Mouse (Mus musculus) C2C12 (cell line): ENCODE results near the gene Axin2. TPM values are rescaled to one million over a fixed set of nuclear protein-coding genes. Genes with fewer than 3 reads are reported as not detected.

ENCODE experiments used
- H3K27me3 ChIP-seq: one replicate; pipeline ENCODE4 v1.6.1; 2011; ENCODE audit not compliant: control insufficient read depth, insufficient read depth, insufficient read length
- H3K36me3 ChIP-seq: one replicate; pipeline ENCODE4 v1.6.1; 2011; ENCODE audit not compliant: control insufficient read depth, insufficient read depth
- H3K4me3 ChIP-seq: one replicate; pipeline ENCODE4 v1.5.1; 2011; ENCODE audit warnings: mild to moderate bottlenecking, control low read depth; ENCODE audit not compliant: poor library complexity, insufficient read depth, severe bottlenecking
- H3K79me2 ChIP-seq: one replicate; pipeline ENCODE4 v1.6.1; 2011; ENCODE audit not compliant: control insufficient read depth, insufficient read depth
- H3K79me3 ChIP-seq: one replicate; pipeline ENCODE4 v1.6.1; 2011; ENCODE audit warnings: low read depth, control low read depth
- H3ac ChIP-seq: one replicate; pipeline ENCODE3; 2011; ENCODE audit warnings: low read depth; ENCODE audit not compliant: control insufficient read depth, insufficient read length
- CEBPB ChIP-seq: IDR thresholded peaks from one replicate; pipeline ENCODE4 v1.6.1; 2011; ENCODE audit warnings: low read depth, mild to moderate bottlenecking, control low read depth, moderate library complexity
- CTCF ChIP-seq: IDR thresholded peaks from one replicate; pipeline ENCODE4 v1.5.1; 2011; ENCODE audit not compliant: control insufficient read depth, insufficient read depth, insufficient read length
- FOSL1 ChIP-seq: IDR thresholded peaks from one replicate; pipeline ENCODE4 v1.8.0; 2011; ENCODE audit warnings: mild to moderate bottlenecking, low read length; ENCODE audit not compliant: poor library complexity, insufficient read depth, severe bottlenecking
- MAX ChIP-seq: IDR thresholded peaks from one replicate; pipeline ENCODE4 v1.6.1; 2011; ENCODE audit warnings: mild to moderate bottlenecking, control low read depth
- MYOD1 ChIP-seq: IDR thresholded peaks from one replicate; pipeline ENCODE4 v1.6.1; 2011; ENCODE audit warnings: low read depth; ENCODE audit not compliant: control insufficient read depth, insufficient read length
- MYOG ChIP-seq: IDR thresholded peaks from one replicate; pipeline ENCODE4 v1.6.1; 2011; ENCODE audit not compliant: control insufficient read depth, insufficient read length; ENCODE audit errors: extremely low read depth
- USF1 ChIP-seq: IDR thresholded peaks from one replicate; pipeline ENCODE4 v1.6.1; 2011; ENCODE audit warnings: low read depth, mild to moderate bottlenecking, control low read depth, moderate library complexity
- polyA plus RNA-seq: library from polyadenylated mRNA; unstranded; fragments of >200 nt; fragmentation: generic; extraction: Trizol; gene quantifications from one replicate; pipeline ENCODE4 v1.2.1, GENCODE M21; 2012; ENCODE audit warnings: missing spikeins

The Axin2 gene
- polyA plus RNA-seq, 1 experiment = 0.16 TPM

DNA sequence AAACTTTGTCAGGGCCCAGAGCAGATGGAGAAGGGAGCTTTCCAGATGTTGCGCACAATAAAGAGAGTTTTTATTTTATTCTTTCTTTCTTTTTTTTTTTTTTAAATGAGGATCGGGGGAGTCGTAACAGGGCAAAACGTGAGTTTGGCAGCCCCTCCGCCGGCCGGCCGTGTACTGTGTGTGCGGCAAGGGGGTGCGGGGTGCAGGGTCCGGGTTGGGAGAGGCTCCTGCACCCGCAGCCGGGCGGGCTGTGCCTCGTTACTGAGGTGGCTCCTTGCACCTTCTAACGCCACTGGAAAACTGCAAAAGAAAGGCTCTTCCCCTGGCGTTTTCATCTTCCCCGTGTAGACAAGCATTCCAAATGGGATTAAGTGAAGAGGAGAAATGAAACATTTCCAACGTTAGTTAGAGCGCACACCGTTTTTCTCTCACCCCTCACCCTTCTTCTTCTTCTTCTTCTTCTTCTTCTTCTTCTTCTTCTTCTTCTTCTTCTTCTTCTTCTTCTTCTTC is 28.2 kb upstream of the Axin2 start:
- Histone ChIP-seq H3K79me3 (no peaks in the 10 kb centered on the region), H3K79me2 (no peaks in the 10 kb centered on the region), H3ac (no peak overlapping the region), H3K27me3 (no peaks in the 10 kb centered on the region), H3K36me3 (no peaks in the 10 kb centered on the region), H3K4me3 (no peak overlapping the region)
- TF ChIP-seq MYOG = no peak
- TF ChIP-seq CEBPB = no peak
- TF ChIP-seq MYOD1 = no peak
- no peak for TF ChIP-seq USF1
- no peak for TF ChIP-seq CTCF
- TF ChIP-seq MAX = no peak
- no peak for TF ChIP-seq FOSL1

DNA sequence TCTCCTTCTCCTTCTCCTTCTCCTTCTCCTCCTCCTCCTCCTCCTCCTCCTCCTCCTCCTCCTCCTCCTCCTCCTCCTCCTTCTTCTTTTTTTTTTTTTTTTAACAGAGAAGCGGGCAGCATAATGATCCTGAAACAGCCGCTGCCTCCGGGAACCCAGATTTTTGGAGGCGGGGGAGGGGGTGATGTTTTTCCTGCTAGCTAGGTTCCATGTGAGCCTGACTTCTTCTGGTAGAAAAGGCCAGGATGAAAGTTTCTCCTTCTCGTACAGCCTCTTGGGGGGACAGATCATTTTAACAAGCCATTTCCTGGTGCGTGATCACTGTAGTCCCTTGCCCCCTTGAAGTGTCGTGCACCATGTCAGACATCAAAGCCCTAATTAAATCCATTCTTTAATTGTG is 27.7 kb upstream of the Axin2 start:
- H3ac ChIP-seq = no peak overlapping the region
- H3K27me3 ChIP-seq = no peaks in the 10 kb centered on the region
- H3K4me3 ChIP-seq = no peak overlapping the region
- no peaks in the 10 kb centered on the region for H3K36me3 ChIP-seq
- no peaks in the 10 kb centered on the region for H3K79me3 ChIP-seq
- TF ChIP-seq MYOG = no peak
- TF ChIP-seq MYOD1 = no peak
- TF ChIP-seq CEBPB = no peak
- TF ChIP-seq MAX = no peak
- no peak for TF ChIP-seq CTCF
- no peak for TF ChIP-seq FOSL1
- no peak for TF ChIP-seq USF1
- H3K79me2 ChIP-seq = no peaks in the 10 kb centered on the region

DNA sequence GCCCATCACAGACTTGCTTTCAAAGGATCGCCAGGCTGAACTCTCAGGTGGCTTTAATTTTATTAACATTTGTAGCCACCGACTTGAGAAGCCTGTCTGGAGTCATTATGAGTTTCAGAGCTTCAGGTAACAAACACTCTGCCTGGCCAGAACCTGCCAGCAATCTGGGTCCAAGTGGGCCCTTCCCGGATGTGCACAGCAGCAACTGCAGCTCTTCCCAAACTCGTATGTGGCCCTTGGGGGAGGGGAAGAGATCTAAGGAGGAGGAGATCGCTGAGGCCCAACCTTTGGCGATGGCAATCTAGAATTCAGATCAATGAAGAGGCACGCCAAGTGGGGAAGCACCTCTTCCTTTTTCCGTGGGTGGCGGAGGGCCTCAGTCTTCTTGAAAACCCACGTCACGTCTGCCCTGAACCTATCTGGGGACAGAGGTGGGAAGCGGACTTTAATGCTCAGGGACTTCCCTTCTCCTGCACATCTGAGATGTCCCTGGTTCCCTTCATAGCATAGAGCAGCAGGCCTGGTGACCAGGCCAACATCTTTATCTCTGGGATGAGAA is 26.8 kb upstream of the Axin2 start:
- no peaks in the 10 kb centered on the region for H3K36me3 ChIP-seq
- H3ac ChIP-seq = no peak overlapping the region
- TF ChIP-seq CEBPB (no peak), FOSL1 (no peak), MYOG (no peak), CTCF (no peak), USF1 (no peak), MYOD1 (no peak), MAX (no peak)
- H3K27me3 ChIP-seq = no peaks in the 10 kb centered on the region
- no peak overlapping the region for H3K4me3 ChIP-seq
- H3K79me2 ChIP-seq = no peaks in the 10 kb centered on the region
- H3K79me3 ChIP-seq = no peaks in the 10 kb centered on the region

DNA sequence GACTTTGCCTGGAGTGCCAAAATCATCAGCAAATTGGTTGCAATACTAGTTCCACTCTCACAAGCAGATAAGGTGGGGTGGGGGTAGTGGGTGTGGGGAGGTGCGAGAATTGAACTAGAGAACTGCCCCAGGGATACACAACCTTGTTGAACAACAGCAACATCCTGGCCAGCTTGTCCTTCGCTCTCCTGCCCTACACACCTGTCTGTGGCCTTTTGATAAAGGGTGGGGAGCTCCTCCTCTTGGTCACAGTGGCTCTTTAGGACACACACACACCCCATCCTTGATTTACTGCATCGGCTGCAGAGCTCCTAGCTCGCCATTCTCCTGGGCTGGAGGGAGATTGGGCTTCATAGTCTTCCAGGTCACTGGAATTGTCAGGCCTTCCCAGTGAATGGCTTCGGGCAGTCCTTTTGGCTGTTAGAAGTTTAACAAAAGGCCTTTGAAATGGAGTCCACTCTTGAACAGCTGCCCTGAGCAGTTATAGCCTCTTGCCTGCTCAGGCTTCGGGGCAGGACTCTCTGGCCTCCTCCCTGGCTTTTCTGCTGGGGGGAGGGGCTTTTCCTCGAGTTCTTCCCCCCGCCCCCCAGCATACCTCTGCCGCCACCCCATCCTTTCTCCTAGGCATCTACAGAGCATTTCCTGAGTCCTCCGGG is 26.2 kb upstream of the Axin2 start:
- H3K27me3 ChIP-seq = no peaks in the 10 kb centered on the region
- H3ac ChIP-seq = no peak overlapping the region
- no peaks in the 10 kb centered on the region for H3K36me3 ChIP-seq
- H3K79me3 ChIP-seq = no peaks in the 10 kb centered on the region
- no peak for TF ChIP-seq MYOG
- TF ChIP-seq USF1 = no peak
- TF ChIP-seq MAX = no peak
- no peak for TF ChIP-seq CEBPB
- TF ChIP-seq CTCF = no peak
- no peak for TF ChIP-seq FOSL1
- no peak for TF ChIP-seq MYOD1
- no peaks in the 10 kb centered on the region for H3K79me2 ChIP-seq
- no peak overlapping the region for H3K4me3 ChIP-seq

DNA sequence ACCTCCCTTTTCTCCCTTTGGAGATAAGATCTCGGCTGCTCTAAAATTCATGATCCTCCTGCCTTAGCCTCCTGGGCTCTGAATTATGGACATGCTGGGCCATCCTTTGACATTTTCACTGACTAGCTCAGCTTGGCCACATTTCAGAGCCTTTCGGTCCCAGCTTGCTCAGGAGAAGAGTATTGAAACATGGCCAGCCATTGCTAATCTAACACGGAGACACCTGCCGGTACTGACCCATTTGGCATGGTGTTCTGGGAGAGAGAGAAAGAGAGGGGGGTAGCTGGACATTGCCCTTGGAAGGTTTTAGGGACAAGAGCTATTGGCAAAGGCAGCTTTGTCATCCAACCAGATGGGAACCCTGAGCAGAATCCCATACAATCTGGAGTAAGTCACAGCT is 23.1 kb upstream of the Axin2 start:
- no peak overlapping the region for H3ac ChIP-seq
- H3K4me3 ChIP-seq = no peak overlapping the region
- no peaks in the 10 kb centered on the region for H3K27me3 ChIP-seq
- no peaks in the 10 kb centered on the region for H3K36me3 ChIP-seq
- TF ChIP-seq MYOD1 (no peak), MYOG (no peak), MAX (no peak), CTCF (no peak), USF1 (no peak), FOSL1 (no peak), CEBPB (no peak)
- no peaks in the 10 kb centered on the region for H3K79me2 ChIP-seq
- H3K79me3 ChIP-seq = no peaks in the 10 kb centered on the region

DNA sequence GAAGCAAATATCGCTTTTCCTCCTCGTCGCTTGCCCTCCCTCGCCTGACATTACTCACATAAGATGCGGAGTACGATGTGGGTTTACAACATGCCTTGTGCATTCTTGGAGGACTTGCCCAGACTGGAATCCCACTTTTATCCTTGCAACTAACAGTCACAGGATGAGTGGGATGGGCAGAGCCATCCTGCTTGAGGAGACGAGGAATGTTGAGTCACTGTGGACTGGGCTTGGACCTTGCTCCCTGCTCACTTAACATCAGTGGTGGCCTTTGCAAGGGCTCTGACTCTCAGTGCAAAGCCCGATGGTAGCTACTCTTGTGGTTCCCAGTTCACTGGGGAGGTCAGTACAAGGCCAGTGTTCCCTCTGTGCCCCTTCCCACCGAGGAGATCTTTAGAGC is 22.1 kb upstream of the Axin2 start:
- no peak overlapping the region for H3ac ChIP-seq
- no peaks in the 10 kb centered on the region for H3K79me2 ChIP-seq
- H3K36me3 ChIP-seq = no peaks in the 10 kb centered on the region
- no peak overlapping the region for H3K4me3 ChIP-seq
- no peaks in the 10 kb centered on the region for H3K79me3 ChIP-seq
- H3K27me3 ChIP-seq = no peaks in the 10 kb centered on the region
- TF ChIP-seq USF1 (no peak), CEBPB (no peak), MAX (no peak), FOSL1 (no peak), MYOD1 (no peak), MYOG (no peak), CTCF (no peak)
